Mouse (Mus musculus) heart, postnatal 10 days (tissue): ENCODE measurements around the gene Muc1. TPM values are rescaled to one million over a fixed set of nuclear protein-coding genes. Genes with fewer than 3 reads are reported as not detected.
"Not testable (repeated sequence)": the region's sequence is repeated elsewhere in the genome, so short reads cannot be mapped to it uniquely, and the experiment has no call there.

Experiments used
- DNase-seq, 2 experiments: peaks; one replicate each; pipeline ENCODE4 v3.0.0; 2021
- intact Hi-C: fragments of 180-260 bp; cut with DNase I; formaldehyde crosslinking; loops from one replicate; pipeline ENCODE4 v1.15.1; 2025
- total RNA-seq, 2 experiments: library from RNA; stranded (reverse); gene quantifications; 2 replicates each; pipeline ENCODE4 v1.2.3; 2021

The Muc1 gene
- total RNA-seq, 2 experiments from 2014 or later: 0.20 to 0.34 TPM

DNA sequence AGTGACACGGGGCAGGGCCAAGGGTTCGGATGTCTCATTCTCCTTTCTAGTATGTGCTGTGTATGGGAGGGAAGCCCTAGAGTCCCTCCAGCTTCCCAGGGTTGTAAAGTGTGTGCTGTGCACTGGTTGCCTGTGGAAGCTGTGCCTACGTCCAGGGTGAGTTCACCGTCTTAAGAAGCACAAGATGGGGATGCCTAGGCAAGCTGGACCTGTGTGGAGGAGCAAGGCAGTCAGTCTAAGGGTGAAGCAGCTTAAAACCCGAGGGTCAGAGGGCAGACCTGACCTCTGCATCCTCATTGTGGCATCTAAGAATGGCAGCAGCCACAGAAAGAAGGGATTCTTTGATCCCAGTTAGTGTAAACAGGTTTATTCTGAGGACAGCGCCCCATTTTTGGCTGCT lies 20.1 kb upstream of the Muc1 start:
- no peak for DNase-seq
- intact Hi-C loops: no loop called here

- DNase-seq: no peak
- intact Hi-C loops: no loop called here
These were observed 19.1 kb upstream of the Muc1 start for GRCm38 (mm10) chr3:89209731-89210130.

DNA sequence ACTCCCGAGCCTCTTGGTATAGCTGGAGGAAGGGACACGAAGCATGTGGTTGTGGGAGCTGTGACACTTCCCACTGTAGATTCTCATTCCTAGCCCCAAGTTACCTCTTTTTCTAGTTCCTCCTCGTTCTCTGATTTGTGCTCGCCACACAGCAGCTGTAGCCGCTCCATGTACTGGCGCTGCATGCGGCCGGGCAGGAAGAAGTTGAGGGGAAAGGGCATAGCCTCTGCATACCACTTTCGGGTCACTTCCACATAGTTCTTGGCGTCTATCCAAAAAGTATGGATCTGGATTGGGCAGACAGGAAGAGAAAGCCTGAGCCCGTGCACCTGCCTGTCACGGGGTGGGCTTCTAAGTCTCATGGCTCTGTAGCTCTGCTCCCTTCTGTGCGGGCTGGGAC lies 18.7 kb upstream of the Muc1 start:
- DNase-seq: no peak
- intact Hi-C loops: no loop called here

- intact Hi-C loops: no loop called here
- DNase-seq: no peak
These were observed 18.1 kb upstream of the Muc1 start for GRCm38 (mm10) chr3:89210731-89211130.

GRCm38 (mm10) chr3:89213803-89214530 lies 14.9 kb upstream of the Muc1 start:
- DNase-seq: peak; percentile 95 to 97
- intact Hi-C loops: no loop called here

GRCm38 (mm10) chr3:89214681-89215411 lies 14.0 kb upstream of the Muc1 start, which contains the start of gene Thbs3:
Gene Thbs3 (plus strand): TSS chr3:89215180.
- DNase-seq: peak; percentile 46 to 59
- intact Hi-C loops: no loop called here

GRCm38 (mm10) chr3:89215853-89216252 lies 13.0 kb upstream of the Muc1 start:
- intact Hi-C loops: loop anchor here (1.0 kb wide), 3 partner anchors 20 to 126 kb away; no protein-coding TSS in a partner anchor
- DNase-seq: peak; percentile 86 to 91

GRCm38 (mm10) chr3:89216407-89216806 lies 12.4 kb upstream of the Muc1 start:
- intact Hi-C loops: loop anchor here (1.0 kb wide), 3 partner anchors 20 to 126 kb away; no protein-coding TSS in a partner anchor
- DNase-seq: not testable (repeated sequence)

DNA sequence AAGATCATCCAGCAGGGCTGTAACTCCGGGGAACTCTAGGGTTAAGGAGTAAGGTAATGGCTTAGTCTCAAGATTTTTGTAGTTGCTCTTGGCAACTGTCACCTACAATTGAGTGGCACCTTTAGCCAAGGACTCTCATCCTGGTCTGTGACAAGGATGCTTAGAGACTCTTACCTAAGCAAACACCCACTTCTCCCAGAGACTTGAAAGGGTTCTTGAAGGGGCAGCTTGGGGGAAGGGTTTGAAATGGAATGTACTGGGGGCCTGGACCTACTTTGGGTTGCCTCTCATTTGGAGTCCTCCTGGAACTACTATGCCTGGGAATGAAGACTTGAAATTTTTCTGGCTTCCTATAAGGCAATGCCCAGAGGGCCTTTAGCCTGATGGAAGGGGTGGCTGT lies 10.6 kb upstream of the Muc1 start:
- intact Hi-C loops: no loop called here

GRCm38 (mm10) chr3:89219546-89219945 lies 9.3 kb upstream of the Muc1 start:
- intact Hi-C loops: no loop called here
- no peak for DNase-seq

More for the DNA sequence above, 10.6 kb upstream of the Muc1 start:
- no peak for DNase-seq

GRCm38 (mm10) chr3:89221167-89221566 lies 7.7 kb upstream of the Muc1 start:
- no peak for DNase-seq
- intact Hi-C loops: no loop called here

- no peak for DNase-seq
- intact Hi-C loops: no loop called here
These were observed 4.1 kb upstream of the Muc1 start for GRCm38 (mm10) chr3:89224796-89225195.

- intact Hi-C loops: no loop called here
- DNase-seq: no peak
These were observed 3.5 kb upstream of the Muc1 start for GRCm38 (mm10) chr3:89225321-89225815.

DNA sequence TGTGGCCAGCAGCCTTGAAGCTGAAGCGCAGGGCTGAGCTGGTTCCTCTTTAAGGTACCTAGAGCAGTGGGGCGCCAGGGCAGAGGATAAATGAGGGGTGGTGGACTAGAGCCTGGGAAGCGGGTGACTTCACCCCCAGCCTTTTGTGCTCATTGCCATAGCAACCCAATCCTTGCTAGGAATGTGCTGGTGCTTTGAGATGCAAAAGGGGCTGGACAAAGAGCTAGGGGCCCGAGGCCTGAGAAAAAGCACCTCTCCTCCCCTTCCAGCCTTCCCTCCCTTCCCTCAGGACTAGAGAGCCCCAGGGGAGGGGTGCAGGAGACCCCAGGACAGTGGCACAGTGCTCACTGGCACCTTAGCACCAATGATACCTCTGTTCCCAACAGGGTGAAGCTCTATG lies 2.9 kb upstream of the Muc1 start:
- DNase-seq: no peak
- intact Hi-C loops: no loop called here

GRCm38 (mm10) chr3:89226361-89226760 lies 2.5 kb upstream of the Muc1 start:
- intact Hi-C loops: no loop called here
- no peak for DNase-seq

GRCm38 (mm10) chr3:89226900-89227299 lies 2.0 kb upstream of the Muc1 start, which contains the start of gene Mtx1:
Gene Mtx1 (minus strand): TSS chr3:89227088.
- no peak for DNase-seq
- intact Hi-C loops: no loop called here

DNA sequence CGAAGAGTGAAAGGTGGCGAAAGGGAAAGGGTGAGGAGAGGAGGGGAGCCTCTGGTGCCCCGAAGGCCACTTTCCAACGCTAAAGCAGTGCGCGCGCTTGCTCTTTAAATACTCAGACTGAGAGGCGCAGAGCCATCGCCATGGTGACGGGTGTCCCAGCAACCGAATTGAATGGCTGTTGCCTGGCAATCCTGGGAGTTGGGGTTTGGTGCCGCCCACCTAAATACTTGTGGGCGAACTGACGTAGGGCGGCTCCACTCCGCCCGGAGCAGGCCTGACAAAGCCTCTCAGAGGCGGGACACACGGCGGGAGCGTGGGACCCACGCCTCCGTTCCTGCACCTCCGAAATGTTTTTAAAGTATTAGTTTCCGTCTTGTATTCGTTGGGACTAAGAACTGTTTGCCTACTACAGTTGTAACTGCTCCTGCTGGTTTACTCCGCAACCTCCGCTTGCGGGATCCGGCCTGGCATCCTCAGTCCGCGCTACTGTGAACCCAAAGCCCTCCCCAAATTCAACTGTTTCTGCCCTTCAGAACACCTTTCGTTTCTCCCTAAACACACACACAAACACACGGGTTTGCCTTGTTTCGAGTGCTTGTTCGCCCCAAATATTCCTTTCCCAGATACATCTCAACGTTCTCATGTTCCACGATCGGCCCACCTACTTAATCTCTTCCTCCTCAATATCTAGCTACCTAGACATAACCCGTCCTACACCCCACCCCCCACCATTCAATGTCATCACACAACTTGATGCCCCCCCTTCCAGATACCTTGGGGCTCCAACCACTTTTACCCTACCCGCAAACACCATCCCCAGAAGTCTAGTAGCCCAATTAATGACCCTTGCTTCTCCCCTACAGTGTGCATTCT lies 1.3 kb upstream of the Muc1 start:
- intact Hi-C loops: no loop called here
- DNase-seq: peak; percentile 89 to 90

GRCm38 (mm10) chr3:89228180-89228549 lies 692 bp upstream of the Muc1 start:
- intact Hi-C loops: no loop called here
- DNase-seq: peak; percentile 92 to 94

DNA sequence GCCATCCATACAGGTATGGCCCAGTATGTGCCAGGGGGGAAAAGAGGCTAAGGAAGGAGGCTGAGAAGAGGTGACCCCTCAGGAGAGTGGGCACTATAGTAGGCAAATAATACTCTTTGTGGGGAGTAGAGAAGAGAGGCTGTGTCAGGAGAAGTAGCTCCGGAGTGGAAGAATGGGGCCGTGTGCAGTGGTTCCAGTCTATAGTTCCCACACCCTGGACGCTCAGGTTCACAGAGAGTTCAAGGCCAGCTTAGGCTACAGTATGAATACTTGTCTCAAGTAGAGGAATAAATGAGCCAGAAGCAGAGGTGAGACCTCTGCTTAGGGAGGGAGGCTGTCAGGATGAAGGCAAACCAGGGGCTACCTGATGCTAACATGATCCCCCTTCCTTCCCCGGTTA lies 419 bp downstream of the Muc1 start:
- intact Hi-C loops: no loop called here
- no peak for DNase-seq

DNA sequence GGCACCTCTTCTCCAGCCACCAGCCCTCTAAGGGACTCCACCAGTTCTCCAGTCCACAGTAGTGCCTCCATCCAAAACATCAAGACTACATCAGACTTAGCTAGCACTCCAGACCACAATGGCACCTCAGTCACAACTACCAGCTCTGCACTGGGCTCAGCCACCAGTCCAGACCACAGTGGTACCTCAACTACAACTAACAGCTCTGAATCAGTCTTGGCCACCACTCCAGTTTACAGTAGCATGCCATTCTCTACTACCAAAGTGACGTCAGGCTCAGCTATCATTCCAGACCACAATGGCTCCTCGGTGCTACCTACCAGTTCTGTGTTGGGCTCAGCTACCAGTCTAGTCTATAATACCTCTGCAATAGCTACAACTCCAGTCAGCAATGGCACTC lies 1.7 kb downstream of the Muc1 start:
- DNase-seq: no peak
- intact Hi-C loops: no loop called here

DNA sequence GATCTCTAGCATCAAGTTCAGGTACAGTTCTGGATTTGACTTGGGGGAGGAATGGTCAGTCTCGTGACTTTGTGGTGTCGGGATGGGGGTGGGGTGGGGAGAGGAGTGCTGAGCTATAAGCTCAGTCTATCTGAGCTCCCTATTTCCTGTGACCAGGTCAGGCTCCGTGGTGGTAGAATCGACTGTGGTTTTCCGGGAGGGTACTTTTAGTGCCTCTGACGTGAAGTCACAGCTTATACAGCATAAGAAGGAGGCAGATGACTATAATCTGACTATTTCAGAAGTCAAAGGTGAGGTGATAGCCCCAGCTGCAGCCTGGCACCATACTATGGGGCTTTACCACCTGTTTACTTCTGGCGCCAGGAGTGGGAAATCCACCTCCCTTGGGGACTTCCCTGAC lies 2.5 kb downstream of the Muc1 start:
- intact Hi-C loops: no loop called here
- DNase-seq: no peak
